Mouse (Mus musculus) embryonic facial prominence, embryonic 12.5 days (tissue): ENCODE results near the gene Arhgap32. TPM values are rescaled to one million over a fixed set of nuclear protein-coding genes. Genes with fewer than 3 reads are reported as not detected.
"Not testable (repeated sequence)": the region's sequence is repeated elsewhere in the genome, so short reads cannot be mapped to it uniquely, and the experiment has no call there.

ENCODE experiments used
- ATAC-seq: fragments of 200-750 bp; cut with Nextera tagmentation; 2 replicates; pipeline ENCODE4 v1.8.0; 2017; ENCODE audit not compliant: insufficient number of reproducible peaks, insufficient read depth, low FRiP score, low TSS enrichment
- H3K27ac ChIP-seq: fragments of 300-500 bp; sonication (generic); 2 replicates; pipeline ENCODE4 v1.5.1; 2016; ENCODE audit warnings: mild to moderate bottlenecking
- H3K27me3 ChIP-seq: fragments of 300-500 bp; sonication (generic); 2 replicates; pipeline ENCODE4 v1.6.1; 2016; ENCODE audit warnings: mild to moderate bottlenecking, moderate library complexity
- H3K36me3 ChIP-seq: fragments of 300-500 bp; sonication (generic); 2 replicates; pipeline ENCODE4 v1.6.1; 2016; ENCODE audit warnings: mild to moderate bottlenecking
- H3K4me1 ChIP-seq: fragments of 300-500 bp; sonication (generic); 2 replicates; pipeline ENCODE4 v1.6.1; 2016
- H3K4me2 ChIP-seq: fragments of 300-500 bp; sonication (generic); replicated peaks from 2 replicates; pipeline ENCODE4 v1.6.1; 2016; ENCODE audit warnings: mild to moderate bottlenecking, moderate library complexity
- H3K4me3 ChIP-seq: fragments of 300-500 bp; sonication (generic); 2 replicates; pipeline ENCODE4 v1.5.1; 2016; ENCODE audit warnings: mild to moderate bottlenecking
- H3K9ac ChIP-seq: fragments of 300-500 bp; sonication (generic); 2 replicates; pipeline ENCODE4 v1.6.1; 2016; ENCODE audit warnings: mild to moderate bottlenecking, moderate library complexity
- H3K9me3 ChIP-seq: fragments of 300-500 bp; sonication (generic); 2 replicates; pipeline ENCODE4 v1.6.1; 2016; ENCODE audit warnings: mild to moderate bottlenecking, moderate library complexity
- WGBS: fragments of 180-500 bp; shearing (Covaris S2); methylation state at CpG from one replicate; pipeline ENCODE4 v1.1.7; 2016; 5-methylcytosine and 5-hydroxymethylcytosine counted together
- polyA plus RNA-seq: library from polyadenylated mRNA; unstranded; fragments of >200 nt; fragmentation: Nextera tagmentation; extraction: Ambion mirVana; gene quantifications from 2 replicates; pipeline ENCODE4 v1.2.1, GENCODE M21; 2016

The Arhgap32 gene
- polyA plus RNA-seq, 1 experiment from 2014 or later: 6.1 TPM

DNA sequence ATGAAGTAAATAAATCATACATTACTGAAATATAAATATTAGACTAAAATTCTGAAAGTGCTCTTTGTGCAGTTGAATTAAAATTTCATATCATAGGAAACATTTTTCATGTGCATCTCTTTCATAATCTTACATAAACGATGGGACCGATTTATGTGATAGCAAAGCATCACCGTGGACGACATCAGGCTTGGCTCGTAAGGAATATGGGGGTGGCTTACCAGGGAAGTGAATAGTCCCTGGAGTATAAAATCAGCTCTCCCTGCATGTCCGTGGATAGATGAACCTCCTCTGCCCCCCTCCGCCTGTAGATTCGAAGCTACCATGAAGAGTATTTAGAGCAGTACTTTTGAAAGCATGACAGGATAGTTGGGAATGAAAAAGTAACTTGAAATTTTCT is 11.3 kb upstream of the Arhgap32 start:
- Histone ChIP-seq H3K4me2 (no peak overlapping the region), H3K27ac (no peak overlapping the region), H3K4me1 (peaks cover 5% of the 10 kb centered on the region; the same call in 1 of the 2 replicates), H3K9me3 (no peaks in the 10 kb centered on the region), H3K27me3 (no peaks in the 10 kb centered on the region), H3K4me3 (no peak overlapping the region), H3K9ac (no peak overlapping the region), H3K36me3 (no peaks in the 10 kb centered on the region)
- no peak for ATAC-seq
- WGBS: 77% methylated on average over 8 of the region's 8 CpGs

- 91% methylated on average over 2 of the region's 2 CpGs for WGBS
- no peak overlapping the region for H3K4me3 ChIP-seq
- H3K27me3 ChIP-seq: no peaks in the 10 kb centered on the region
- no peak overlapping the region for H3K27ac ChIP-seq
- no peak overlapping the region for H3K9ac ChIP-seq
- no peaks in the 10 kb centered on the region for H3K36me3 ChIP-seq
- H3K4me2 ChIP-seq: no peak overlapping the region
- ATAC-seq: no peak
- no peaks in the 10 kb centered on the region for H3K9me3 ChIP-seq
- H3K4me1 ChIP-seq: no peaks in the 10 kb centered on the region
Measured at GRCm38 (mm10) chr9:32110376-32110775, 5.6 kb upstream of the Arhgap32 start.

DNA sequence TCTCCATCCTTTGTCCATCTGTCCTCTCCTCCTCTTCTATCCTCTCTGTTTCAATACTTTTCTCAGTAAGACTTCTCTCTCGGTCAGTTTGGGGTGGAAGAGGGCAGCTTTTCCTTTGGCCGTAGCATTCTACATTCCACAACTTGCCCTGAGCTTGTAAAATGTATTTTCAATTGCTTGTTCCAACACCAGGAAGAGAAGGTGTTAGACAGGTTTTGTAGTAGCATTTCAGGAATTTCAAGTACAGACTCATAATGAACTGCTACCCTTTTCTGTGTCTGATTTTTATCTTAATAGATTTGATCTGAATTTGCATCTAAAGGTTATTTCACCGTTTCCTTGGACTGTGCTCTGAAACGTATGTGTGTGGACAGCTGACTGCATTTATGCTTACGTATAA is 336 bp downstream of the Arhgap32 start:
- H3K9ac ChIP-seq: no peak overlapping the region
- H3K9me3 ChIP-seq: no peaks in the 10 kb centered on the region; the same call in 1 of the 2 replicates
- 0 out of 2 replicates have a peak, but pooled peaks cover 2% of the 10 kb centered on the region for H3K4me1 ChIP-seq
- ATAC-seq: no peak
- WGBS: 77% methylated on average over 5 of the region's 5 CpGs
- no peaks in the 10 kb centered on the region for H3K27me3 ChIP-seq
- no peak overlapping the region for H3K4me2 ChIP-seq
- no peak overlapping the region for H3K27ac ChIP-seq
- no peak overlapping the region for H3K4me3 ChIP-seq
- no peaks in the 10 kb centered on the region for H3K36me3 ChIP-seq

- no peaks in the 10 kb centered on the region; the same call in 1 of the 2 replicates for H3K9me3 ChIP-seq
- H3K27me3 ChIP-seq: no peaks in the 10 kb centered on the region
- 64% methylated on average over 4 of the region's 4 CpGs for WGBS
- 0 out of 2 replicates have a peak, but pooled peaks cover 2% of the 10 kb centered on the region for H3K4me1 ChIP-seq
- no peak overlapping the region for H3K27ac ChIP-seq
- no peak overlapping the region for H3K4me3 ChIP-seq
- ATAC-seq: no peak
- H3K9ac ChIP-seq: no peak overlapping the region
- H3K4me2 ChIP-seq: no peak overlapping the region
- 0 out of 2 replicates have a peak, but pooled peaks cover 2% of the 10 kb centered on the region for H3K36me3 ChIP-seq
Measured at GRCm38 (mm10) chr9:32117876-32118275, 1.9 kb downstream of the Arhgap32 start.

GRCm38 (mm10) chr9:32118433-32118832 is 2.5 kb downstream of the Arhgap32 start:
- H3K4me3 ChIP-seq: no peak overlapping the region
- no peak overlapping the region for H3K4me2 ChIP-seq
- H3K9ac ChIP-seq: no peak overlapping the region
- H3K9me3 ChIP-seq: no peaks in the 10 kb centered on the region; the same call in 1 of the 2 replicates
- no peak overlapping the region for H3K27ac ChIP-seq
- no peaks in the 10 kb centered on the region for H3K27me3 ChIP-seq
- ATAC-seq: no peak
- H3K4me1 ChIP-seq: 0 out of 2 replicates have a peak, but pooled peaks cover 2% of the 10 kb centered on the region
- H3K36me3 ChIP-seq: 0 out of 2 replicates have a peak, but pooled peaks cover 2% of the 10 kb centered on the region

DNA sequence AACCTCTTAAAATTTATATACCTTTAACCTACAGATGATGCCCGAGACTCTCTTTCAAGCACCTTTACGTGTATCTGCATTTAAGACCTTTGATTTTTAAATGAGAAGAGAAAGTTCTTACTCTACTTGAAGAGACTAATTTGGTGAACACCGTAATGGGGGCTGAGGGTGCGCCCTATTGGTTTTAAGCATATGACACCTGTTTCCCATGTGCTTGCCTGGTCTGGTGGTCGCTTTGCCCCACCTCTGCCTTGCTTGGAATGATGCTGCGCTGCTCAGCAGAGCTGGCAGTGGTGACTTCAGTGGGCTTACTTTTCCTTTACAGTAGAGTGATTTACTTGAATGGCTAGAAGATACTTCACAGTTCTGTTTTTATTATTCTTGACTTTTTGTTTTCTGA is 3.6 kb downstream of the Arhgap32 start:
- no peak overlapping the region for H3K27ac ChIP-seq
- H3K36me3 ChIP-seq: 0 out of 2 replicates have a peak, but pooled peaks cover 2% of the 10 kb centered on the region
- H3K4me2 ChIP-seq: no peak overlapping the region
- no peaks in the 10 kb centered on the region for H3K27me3 ChIP-seq
- WGBS: 88% methylated on average over 6 of the region's 6 CpGs
- ATAC-seq: no peak
- no peak overlapping the region for H3K4me3 ChIP-seq
- no peak overlapping the region for H3K9ac ChIP-seq
- H3K9me3 ChIP-seq: no peaks in the 10 kb centered on the region; the same call in 1 of the 2 replicates
- 0 out of 2 replicates have a peak, but pooled peaks cover 2% of the 10 kb centered on the region for H3K4me1 ChIP-seq

- Histone ChIP-seq H3K36me3 (0 out of 2 replicates have a peak, but pooled peaks cover 2% of the 10 kb centered on the region), H3K9me3 (no peaks in the 10 kb centered on the region; the same call in 1 of the 2 replicates), H3K9ac (no peak overlapping the region), H3K4me3 (no peak overlapping the region), H3K27me3 (no peaks in the 10 kb centered on the region), H3K27ac (no peak overlapping the region), H3K4me2 (no peak overlapping the region), H3K4me1 (0 out of 2 replicates have a peak, but pooled peaks cover 2% of the 10 kb centered on the region)
- WGBS: 93% methylated on average over 1 of the region's 1 CpGs
- ATAC-seq: no peak
Measured at GRCm38 (mm10) chr9:32120162-32120561, 4.2 kb downstream of the Arhgap32 start.

GRCm38 (mm10) chr9:32121271-32121670 is 5.3 kb downstream of the Arhgap32 start:
- not testable (repeated sequence) for H3K4me3 ChIP-seq, H3K4me2 ChIP-seq, H3K9me3 ChIP-seq

GRCm38 (mm10) chr9:32136195-32136594 is 20.3 kb downstream of the Arhgap32 start:
- Histone ChIP-seq H3K4me2 (no peak overlapping the region), H3K36me3 (no peaks in the 10 kb centered on the region), H3K9me3 (no peaks in the 10 kb centered on the region), H3K9ac (no peak overlapping the region), H3K27me3 (no peaks in the 10 kb centered on the region), H3K4me3 (no peak overlapping the region), H3K27ac (no peak overlapping the region), H3K4me1 (no peaks in the 10 kb centered on the region)
- ATAC-seq: no peak

More at GRCm38 (mm10) chr9:32121271-32121670, 5.3 kb downstream of the Arhgap32 start:
- not testable (repeated sequence) for ATAC-seq, H3K27ac ChIP-seq, H3K27me3 ChIP-seq, H3K9ac ChIP-seq, H3K36me3 ChIP-seq, H3K4me1 ChIP-seq
- WGBS: 97% methylated on average over 13 of the region's 13 CpGs

- Histone ChIP-seq H3K9me3 (no peaks in the 10 kb centered on the region), H3K36me3 (no peaks in the 10 kb centered on the region), H3K4me1 (no peaks in the 10 kb centered on the region), H3K27me3 (no peaks in the 10 kb centered on the region), H3K27ac (no peak overlapping the region), H3K4me2 (no peak overlapping the region), H3K9ac (no peak overlapping the region), H3K4me3 (no peak overlapping the region)
- ATAC-seq: no peak
- WGBS: 84% methylated on average over 11 of the region's 11 CpGs
Measured at GRCm38 (mm10) chr9:32136680-32137295, 20.9 kb downstream of the Arhgap32 start.

- H3K4me1 ChIP-seq: no peaks in the 10 kb centered on the region; the same call in 1 of the 2 replicates
- WGBS: 89% methylated on average over 14 of the region's 14 CpGs
- ATAC-seq: no peak
- H3K4me3 ChIP-seq: no peak overlapping the region
- H3K27me3 ChIP-seq: no peaks in the 10 kb centered on the region
- no peaks in the 10 kb centered on the region for H3K36me3 ChIP-seq
- H3K27ac ChIP-seq: no peak overlapping the region
- H3K9me3 ChIP-seq: no peaks in the 10 kb centered on the region
- no peak overlapping the region for H3K9ac ChIP-seq
- no peak overlapping the region for H3K4me2 ChIP-seq
Measured at GRCm38 (mm10) chr9:32137697-32138426, 21.9 kb downstream of the Arhgap32 start.

- Histone ChIP-seq H3K27ac (no peak overlapping the region), H3K9me3 (no peaks in the 10 kb centered on the region), H3K36me3 (no peaks in the 10 kb centered on the region), H3K4me3 (no peak overlapping the region), H3K27me3 (no peaks in the 10 kb centered on the region), H3K4me1 (no peaks in the 10 kb centered on the region; the same call in 1 of the 2 replicates), H3K9ac (no peak overlapping the region), H3K4me2 (no peak overlapping the region)
- no peak for ATAC-seq
- WGBS: 92% methylated on average over 5 of the region's 5 CpGs
Measured at GRCm38 (mm10) chr9:32138616-32139015, 22.7 kb downstream of the Arhgap32 start.
